Mouse (Mus musculus): ENCODE results near the gene Zkscan16. TPM values are rescaled to one million over a fixed set of nuclear protein-coding genes. Genes with fewer than 3 reads are reported as not detected.
A peak's percentile ranks its signal among the peaks of the same experiment; 100 is the strongest.

Gene Zkscan16
- polyA plus RNA-seq, 1 experiment from 2014 or later: 0.74 TPM

- WGBS: 61% methylated on average over 5 of the region's 5 CpGs
- Histone ChIP-seq H3K27ac (no peak overlapping the region), H3K4me3 (no peak overlapping the region), H3K4me1 (peaks cover 10% of the 10 kb centered on the region; the same call in 1 of the 2 replicates), H3K36me3 (no peaks in the 10 kb centered on the region), H3K4me2 (no peak overlapping the region), H3K9ac (no peak overlapping the region), H3K27me3 (no peaks in the 10 kb centered on the region), H3K9me3 (no peaks in the 10 kb centered on the region)
- no peak for ATAC-seq (ENCODE audit: insufficient number of reproducible peaks, low FRiP score, low TSS enrichment, low read depth)
Observed at GRCm38 (mm10) chr4:58944695-58945094, 1.3 kb downstream of the Zkscan16 start.

GRCm38 (mm10) chr4:58948391-58948790 is 5.0 kb downstream of the Zkscan16 start:
- Histone ChIP-seq H3K4me2 (no peak overlapping the region), H3K27me3 (no peaks in the 10 kb centered on the region), H3K9ac (no peak overlapping the region), H3K27ac (no peak overlapping the region), H3K4me1 (peaks cover 10% of the 10 kb centered on the region; the same call in 1 of the 2 replicates), H3K9me3 (no peaks in the 10 kb centered on the region), H3K4me3 (no peak overlapping the region), H3K36me3 (no peaks in the 10 kb centered on the region)
- WGBS: 83% methylated on average over 4 of the region's 4 CpGs
- no peak for ATAC-seq (ENCODE audit: insufficient number of reproducible peaks, low FRiP score, low TSS enrichment, low read depth)

- Histone ChIP-seq H3K27ac (no peak overlapping the region), H3K36me3 (peaks cover 5% of the 10 kb centered on the region; the same call in 1 of the 2 replicates), H3K9ac (no peak overlapping the region), H3K9me3 (no peaks in the 10 kb centered on the region), H3K4me1 (no peaks in the 10 kb centered on the region), H3K4me3 (no peak overlapping the region), H3K4me2 (no peak overlapping the region), H3K27me3 (no peaks in the 10 kb centered on the region)
- no peak for ATAC-seq (ENCODE audit: insufficient number of reproducible peaks, low FRiP score, low TSS enrichment, low read depth)
- 84% methylated on average over 11 of the region's 11 CpGs for WGBS
Observed at GRCm38 (mm10) chr4:58952630-58953029, 9.2 kb downstream of the Zkscan16 start.

- no peak for ATAC-seq (ENCODE audit: insufficient number of reproducible peaks, low FRiP score, low TSS enrichment, low read depth)
- Histone ChIP-seq H3K9ac (no peak overlapping the region), H3K27me3 (no peaks in the 10 kb centered on the region)
Observed at GRCm38 (mm10) chr4:58961719-58962118, 18.3 kb downstream of the Zkscan16 start.

GRCm38 (mm10) chr4:58963271-58963670 is 19.8 kb downstream of the Zkscan16 start:
- no peak for ATAC-seq (ENCODE audit: insufficient number of reproducible peaks, low FRiP score, low TSS enrichment, low read depth)
- Histone ChIP-seq H3K4me1 (no peaks in the 10 kb centered on the region), H3K36me3 (no peaks in the 10 kb centered on the region), H3K4me2 (no peak overlapping the region), H3K9ac (no peak overlapping the region), H3K27ac (no peak overlapping the region), H3K27me3 (no peaks in the 10 kb centered on the region), H3K4me3 (no peak overlapping the region), H3K9me3 (no peaks in the 10 kb centered on the region)
- 93% methylated on average over 4 of the region's 4 CpGs for WGBS

More at GRCm38 (mm10) chr4:58961719-58962118, 18.3 kb downstream of the Zkscan16 start:
- Histone ChIP-seq H3K27ac (no peak overlapping the region), H3K4me2 (no peak overlapping the region), H3K4me1 (no peaks in the 10 kb centered on the region), H3K9me3 (no peaks in the 10 kb centered on the region), H3K36me3 (peaks cover under 1% of the 10 kb centered on the region; the same call in 1 of the 2 replicates), H3K4me3 (no peak overlapping the region)
- WGBS: 91% methylated on average over 15 of the region's 15 CpGs

GRCm38 (mm10) chr4:58965136-58965535 is 21.7 kb downstream of the Zkscan16 start:
- H3K4me3 ChIP-seq: no peak overlapping the region
- H3K9ac ChIP-seq: no peak overlapping the region
- no peaks in the 10 kb centered on the region for H3K4me1 ChIP-seq
- WGBS: 92% methylated on average over 1 of the region's 1 CpGs
- H3K9me3 ChIP-seq: no peaks in the 10 kb centered on the region
- no peak overlapping the region for H3K4me2 ChIP-seq
- H3K36me3 ChIP-seq: peaks cover 1% of the 10 kb centered on the region; the same call in 1 of the 2 replicates
- no peaks in the 10 kb centered on the region for H3K27me3 ChIP-seq
- ATAC-seq (ENCODE audit: insufficient number of reproducible peaks, low FRiP score, low TSS enrichment, low read depth): no peak
- no peak overlapping the region for H3K27ac ChIP-seq

GRCm38 (mm10) chr4:58970678-58971077 is 27.2 kb downstream of the Zkscan16 start:
- ATAC-seq (ENCODE audit: insufficient number of reproducible peaks, low FRiP score, low TSS enrichment, low read depth): no peak
- 80% methylated on average over 4 of the region's 4 CpGs for WGBS
- H3K9ac ChIP-seq: no peak overlapping the region

GRCm38 (mm10) chr4:58975711-58976110 is 32.3 kb downstream of the Zkscan16 start:
- no peak overlapping the region for H3K4me3 ChIP-seq
- no peaks in the 10 kb centered on the region for H3K4me1 ChIP-seq
- no peak overlapping the region for H3K27ac ChIP-seq
- ATAC-seq (ENCODE audit: insufficient number of reproducible peaks, low FRiP score, low TSS enrichment, low read depth): no peak
- peaks cover 24% of the 10 kb centered on the region; the same call in 1 of the 2 replicates for H3K36me3 ChIP-seq
- 82% methylated on average over 5 of the region's 5 CpGs for WGBS
- H3K9me3 ChIP-seq: no peaks in the 10 kb centered on the region
- H3K9ac ChIP-seq: no peak overlapping the region
- H3K4me2 ChIP-seq: no peak overlapping the region
- no peaks in the 10 kb centered on the region for H3K27me3 ChIP-seq

More at GRCm38 (mm10) chr4:58970678-58971077, 27.2 kb downstream of the Zkscan16 start:
- no peaks in the 10 kb centered on the region for H3K9me3 ChIP-seq
- H3K4me3 ChIP-seq: no peak overlapping the region
- H3K27me3 ChIP-seq: no peaks in the 10 kb centered on the region
- no peak overlapping the region for H3K4me2 ChIP-seq
- no peaks in the 10 kb centered on the region for H3K4me1 ChIP-seq
- peaks cover 21% of the 10 kb centered on the region; the same call in 1 of the 2 replicates for H3K36me3 ChIP-seq
- no peak overlapping the region for H3K27ac ChIP-seq

- H3K27ac ChIP-seq: no peak overlapping the region
- no peaks in the 10 kb centered on the region for H3K9me3 ChIP-seq
- ATAC-seq (ENCODE audit: insufficient number of reproducible peaks, low FRiP score, low TSS enrichment, low read depth): no peak
- H3K4me3 ChIP-seq: no peak overlapping the region
- no peaks in the 10 kb centered on the region for H3K27me3 ChIP-seq
- 87% methylated on average over 6 of the region's 6 CpGs for WGBS
- no peak overlapping the region for H3K9ac ChIP-seq
- H3K4me2 ChIP-seq: no peak overlapping the region
- H3K4me1 ChIP-seq: peaks cover 4% of the 10 kb centered on the region; the same call in 1 of the 2 replicates
- H3K36me3 ChIP-seq: peaks cover 15% of the 10 kb centered on the region
Observed at GRCm38 (mm10) chr4:58981421-58981820, 38.0 kb downstream of the Zkscan16 start.

GRCm38 (mm10) chr4:58982806-58983205 is 39.4 kb downstream of the Zkscan16 start:
- no peak overlapping the region for H3K4me2 ChIP-seq
- no peak for ATAC-seq (ENCODE audit: insufficient number of reproducible peaks, low FRiP score, low TSS enrichment, low read depth)
- peaks cover 8% of the 10 kb centered on the region; the same call in 1 of the 2 replicates for H3K4me1 ChIP-seq
- no peak overlapping the region for H3K9ac ChIP-seq
- no peaks in the 10 kb centered on the region for H3K9me3 ChIP-seq
- H3K4me3 ChIP-seq: no peak overlapping the region
- WGBS: 81% methylated on average over 8 of the region's 8 CpGs
- H3K27ac ChIP-seq: no peak overlapping the region
- H3K36me3 ChIP-seq: peaks cover 7% of the 10 kb centered on the region
- no peaks in the 10 kb centered on the region for H3K27me3 ChIP-seq

- no peak overlapping the region for H3K4me2 ChIP-seq
- H3K36me3 ChIP-seq: peaks cover 6% of the 10 kb centered on the region; the same call in 1 of the 2 replicates
- 21% methylated on average over 7 of the region's 7 CpGs for WGBS
- H3K27ac ChIP-seq: no peak overlapping the region
- H3K9ac ChIP-seq: no peak overlapping the region
- H3K9me3 ChIP-seq: no peaks in the 10 kb centered on the region
- H3K4me3 ChIP-seq: no peak overlapping the region
- H3K4me1 ChIP-seq: peaks cover 8% of the 10 kb centered on the region; the same call in 1 of the 2 replicates
- no peaks in the 10 kb centered on the region for H3K27me3 ChIP-seq
- no peak for ATAC-seq (ENCODE audit: insufficient number of reproducible peaks, low FRiP score, low TSS enrichment, low read depth)
Observed at GRCm38 (mm10) chr4:58985157-58985648, 41.8 kb downstream of the Zkscan16 start.

GRCm38 (mm10) chr4:58986540-58987190 is 43.2 kb downstream of the Zkscan16 start, which contains the start of gene Ptgr1:
Gene Ptgr1 (minus strand): TSS chr4:58987119.
- peak; percentile 82 for ATAC-seq (ENCODE audit: insufficient number of reproducible peaks, low FRiP score, low TSS enrichment, low read depth)
- 1% methylated on average over 28 of the region's 28 CpGs for WGBS
- no peaks in the 10 kb centered on the region for H3K27me3 ChIP-seq
- H3K27ac ChIP-seq: peak within 1 kb of the TSS; percentile 79
- H3K4me1 ChIP-seq: peaks cover 8% of the 10 kb centered on the region; the same call in 1 of the 2 replicates
- H3K4me3 ChIP-seq: peak within 1 kb of the TSS; percentile 65
- H3K4me2 ChIP-seq: peak within 1 kb of the TSS; percentile 82
- H3K9me3 ChIP-seq: no peaks in the 10 kb centered on the region
- peaks cover 4% of the 10 kb centered on the region; the same call in 1 of the 2 replicates for H3K36me3 ChIP-seq
- peak within 1 kb of the TSS; percentile 52 for H3K9ac ChIP-seq

Data from limb, embryonic 15.5 days (tissue).